Mouse (Mus musculus) urinary bladder, postnatal 14 days (tissue): ENCODE measurements at regions not wholly inside any gene's neighbourhood (a gene's known extent, or its start where the extent isn't known, plus 50 kb on each side); places are given as distances from the start of the nearest gene placed in this dataset.

Experiments used
- DNase-seq: peaks from one replicate; pipeline ENCODE4 v3.0.0; 2021; ENCODE audit warnings: low spot score

DNA sequence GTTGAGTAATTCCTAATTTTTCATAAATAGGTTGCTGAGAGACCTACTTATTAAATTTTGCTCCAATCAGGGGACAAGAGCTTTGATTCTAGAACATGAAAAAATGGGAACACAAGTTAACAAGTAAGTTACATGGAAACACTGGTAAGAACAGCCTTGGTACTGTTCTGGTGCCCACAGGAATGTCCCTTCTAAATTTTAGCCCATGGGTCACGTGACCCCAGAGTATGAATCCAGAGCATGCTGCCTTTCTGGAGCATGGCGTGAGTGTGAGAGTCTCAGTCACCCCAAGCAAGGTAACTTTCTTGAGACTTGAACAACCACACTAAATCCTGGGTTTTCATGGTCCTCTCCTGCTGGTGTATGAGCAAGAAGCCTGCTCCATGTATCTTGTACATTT is 263.7 kb upstream of the Actbl2 start:
- no peak for DNase-seq

DNA sequence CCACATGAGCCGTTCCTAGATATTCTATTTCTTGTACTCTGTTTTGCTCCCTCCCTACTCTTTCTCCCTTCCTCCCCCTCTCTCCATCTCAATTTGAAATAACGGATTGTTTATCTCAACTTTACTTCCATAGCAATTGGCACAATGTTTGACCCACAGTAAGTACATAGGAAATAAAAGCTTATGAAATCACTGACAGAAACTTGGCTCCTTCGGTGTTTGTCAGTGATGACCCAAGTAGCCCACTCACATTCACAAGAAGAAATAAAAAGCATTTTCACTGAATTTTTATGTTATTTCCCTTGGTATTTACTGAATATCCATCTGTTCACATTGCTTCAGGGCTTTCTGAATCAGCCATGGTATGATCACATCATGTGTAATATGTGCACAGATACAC is 260.2 kb upstream of the Actbl2 start:
- no peak for DNase-seq

DNA sequence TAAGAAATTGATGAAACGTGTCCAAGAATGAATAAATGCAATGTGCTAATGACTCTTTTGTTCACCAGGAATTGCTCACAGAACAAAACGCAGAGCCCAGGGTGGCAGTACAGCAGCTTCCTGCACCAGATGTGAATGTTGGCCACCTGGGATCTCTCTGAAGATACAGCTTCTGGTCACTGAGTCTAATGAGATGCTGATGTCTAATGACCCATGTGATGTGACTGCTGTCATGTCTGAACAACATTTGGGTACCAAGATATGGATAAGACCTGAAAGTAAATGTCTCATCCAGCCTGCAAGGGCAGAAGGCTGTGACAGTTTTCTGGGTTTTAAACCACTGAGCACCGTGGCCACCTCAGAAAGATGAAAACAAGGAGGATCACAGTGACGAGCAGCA is 252.1 kb upstream of the Actbl2 start:
- DNase-seq, result no peak

DNA sequence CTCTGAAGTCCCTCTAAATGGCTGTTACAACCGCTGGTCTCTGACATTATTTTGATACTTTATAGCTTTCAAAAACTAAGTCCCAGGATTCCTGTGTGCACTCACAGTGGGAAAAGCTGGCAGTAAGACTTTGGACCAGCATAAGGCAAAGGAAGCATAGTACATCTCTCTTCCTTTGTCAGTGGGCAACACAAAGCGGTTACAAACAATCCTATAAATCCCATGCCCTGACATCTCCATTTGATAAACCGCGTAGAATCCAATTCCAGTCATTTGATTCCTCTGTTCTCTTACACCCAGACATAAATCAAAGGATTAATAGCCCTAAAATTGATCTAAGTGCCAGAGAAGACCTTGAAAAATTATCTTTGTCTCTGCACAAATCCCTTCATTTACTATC is 240.7 kb upstream of the Actbl2 start:
- DNase-seq, result no peak

DNA sequence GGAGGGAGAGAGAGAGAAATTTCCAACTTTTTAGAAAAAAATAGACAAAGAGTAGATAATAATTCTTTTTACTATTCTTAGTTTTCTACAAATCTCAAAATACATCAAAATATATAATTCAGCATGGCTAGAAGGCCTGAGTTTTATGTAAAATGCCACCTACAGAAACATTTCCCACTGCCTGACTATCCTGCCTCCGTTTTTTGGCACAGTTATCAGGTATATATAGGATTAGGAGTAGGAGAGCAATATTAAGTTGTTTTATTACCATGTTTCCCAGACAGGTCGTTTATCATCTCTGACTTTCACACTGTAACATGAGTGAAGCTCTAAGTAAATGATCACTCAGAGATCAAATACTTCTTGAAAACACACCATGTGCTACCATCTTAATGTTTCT is 224.7 kb upstream of the Actbl2 start:
- DNase-seq, result no peak

DNA sequence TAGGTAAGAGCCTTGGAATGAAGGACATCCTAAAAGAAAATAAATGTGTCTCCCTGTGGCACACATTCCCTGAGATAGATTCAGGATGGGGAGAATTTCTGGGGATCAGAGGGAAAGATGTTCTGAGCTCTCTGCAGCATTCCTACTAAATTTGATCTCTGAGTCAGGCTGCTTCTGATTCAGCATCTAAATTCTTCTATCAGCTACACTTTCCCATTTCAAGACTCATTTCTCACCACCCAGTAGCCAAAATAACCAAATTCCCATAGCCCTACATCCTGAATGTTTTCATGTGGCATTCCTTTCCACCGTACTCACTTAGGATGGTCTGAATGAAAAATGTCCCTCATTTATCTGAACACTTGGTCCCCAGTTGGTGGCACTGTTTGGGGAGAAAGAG is 223.2 kb upstream of the Actbl2 start:
- no peak for DNase-seq

DNA sequence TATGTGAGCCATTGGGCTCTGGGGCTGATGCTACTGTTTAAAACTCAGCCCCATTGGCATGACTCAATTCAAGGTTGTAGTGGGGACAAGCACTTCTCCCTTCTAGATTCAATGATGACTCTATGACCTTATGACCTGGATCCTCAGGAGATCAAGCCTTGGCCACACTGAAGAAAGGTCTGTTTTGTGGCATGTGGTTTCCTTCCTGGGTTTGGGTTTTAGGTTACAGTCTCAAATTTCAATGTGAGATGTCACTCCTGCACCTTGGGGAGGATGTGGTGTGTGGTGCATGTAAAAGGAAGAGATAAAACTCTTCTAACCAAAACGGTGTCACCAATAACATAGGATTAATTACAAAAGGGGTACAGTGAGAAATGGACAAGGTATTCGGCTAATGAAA is 211.2 kb upstream of the Actbl2 start:
- no peak for DNase-seq

DNA sequence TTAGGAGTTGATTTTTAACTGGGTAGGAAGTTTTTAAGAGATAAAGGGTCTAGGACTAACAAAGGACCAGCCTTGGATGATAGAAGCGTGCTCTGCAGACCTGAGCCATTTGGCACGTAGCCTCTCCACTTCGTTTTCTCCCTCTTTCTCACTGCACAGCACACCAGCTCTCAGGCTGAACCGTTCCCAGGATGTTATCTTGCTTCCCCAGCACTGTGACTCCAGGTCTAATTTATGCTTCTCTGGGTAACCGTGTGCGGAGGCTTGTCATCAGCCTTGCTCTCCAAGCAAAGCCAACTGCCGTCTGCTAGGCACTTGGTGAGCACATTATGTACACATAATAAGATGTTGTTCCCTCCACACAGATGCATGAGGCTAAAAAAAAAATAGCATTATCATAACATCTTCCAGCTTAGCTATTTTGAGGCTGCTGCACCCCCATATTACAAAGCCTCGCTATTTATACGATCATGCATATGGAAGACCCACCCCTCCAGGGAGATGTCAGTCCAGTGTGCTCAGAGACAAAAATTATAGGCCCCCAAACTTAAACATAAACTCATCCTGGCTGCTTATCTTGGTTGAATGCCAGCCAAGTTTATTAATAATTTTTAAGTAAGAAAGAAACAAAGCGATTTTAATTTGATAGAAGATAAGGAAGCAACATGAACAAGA is 210.3 kb upstream of the Actbl2 start:
- no peak for DNase-seq

DNA sequence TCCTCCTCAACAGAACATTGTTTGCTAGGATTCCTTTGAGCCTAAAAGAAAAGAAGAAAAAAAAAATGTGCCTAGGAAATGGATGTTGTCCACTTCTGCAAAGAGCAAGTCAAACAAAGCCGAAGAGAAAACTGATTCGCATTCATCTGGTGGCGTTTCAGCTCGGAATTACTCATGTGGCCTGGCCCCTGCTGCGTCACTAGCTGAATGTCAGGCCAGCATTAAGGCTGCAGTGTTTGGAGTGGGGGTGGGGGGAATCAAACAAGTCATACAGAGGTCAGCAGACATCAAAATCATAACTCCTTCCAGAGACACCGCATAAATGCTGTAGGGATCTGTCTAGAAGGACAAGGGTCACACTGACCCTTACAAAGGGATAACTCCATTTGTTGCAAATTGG is 204.7 kb upstream of the Actbl2 start:
- no peak for DNase-seq

DNA sequence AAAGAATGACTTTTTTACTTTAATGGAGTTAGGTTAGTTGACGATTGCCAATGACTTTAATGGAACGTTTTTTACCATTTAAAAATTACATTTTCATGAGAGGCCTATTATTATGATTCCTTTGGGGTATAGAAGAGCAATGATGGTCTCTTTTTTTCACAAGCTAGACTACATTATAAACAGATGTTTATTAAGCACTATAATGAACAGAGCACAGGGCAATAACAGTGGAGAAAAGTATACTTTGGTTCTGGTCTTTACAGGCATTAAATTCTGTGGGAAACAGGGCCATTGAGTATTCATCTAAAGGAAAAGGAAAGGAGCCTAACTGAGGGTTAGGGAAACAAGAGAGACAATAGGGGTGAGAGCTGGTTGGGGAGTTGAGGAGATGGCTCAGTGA is 199.0 kb upstream of the Actbl2 start:
- no peak for DNase-seq

DNA sequence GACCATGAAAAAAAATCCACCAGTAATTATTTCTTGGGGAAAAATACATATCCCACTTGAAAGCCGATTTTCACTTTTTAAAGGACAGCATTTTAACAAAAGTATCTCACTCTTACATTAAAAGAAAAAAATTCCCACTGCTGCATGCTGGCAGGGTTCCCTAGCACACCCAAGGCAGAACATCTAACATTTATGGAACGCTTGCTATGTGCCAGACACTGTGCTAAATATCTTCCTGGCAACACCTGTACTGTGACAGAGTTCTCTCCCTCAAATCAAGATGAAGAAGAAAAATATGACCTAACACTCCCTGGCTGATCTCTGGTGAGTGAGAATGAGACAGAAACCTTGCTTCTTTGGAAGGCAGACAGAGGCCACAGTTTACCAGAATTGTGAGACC is 167.1 kb upstream of the Actbl2 start:
- no peak for DNase-seq

DNA sequence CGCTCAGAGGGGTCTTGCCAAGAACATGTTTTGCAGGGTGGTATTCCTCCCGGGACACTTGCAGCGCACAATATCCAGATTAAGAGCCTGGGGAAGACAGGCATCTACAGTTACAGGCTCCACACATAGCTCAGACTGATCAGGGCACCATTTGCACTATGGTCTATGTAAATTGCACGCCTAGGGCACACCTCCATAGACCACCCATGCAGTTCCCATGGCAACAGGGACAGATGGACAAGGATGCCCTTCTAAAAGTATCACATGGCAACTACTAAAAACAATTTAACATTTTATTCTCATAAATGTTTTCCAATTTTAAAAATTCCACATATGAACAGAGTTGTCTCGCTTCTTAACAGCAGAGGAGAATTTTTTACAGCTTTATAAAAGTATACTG is 158.7 kb upstream of the Actbl2 start:
- DNase-seq, result no peak

DNA sequence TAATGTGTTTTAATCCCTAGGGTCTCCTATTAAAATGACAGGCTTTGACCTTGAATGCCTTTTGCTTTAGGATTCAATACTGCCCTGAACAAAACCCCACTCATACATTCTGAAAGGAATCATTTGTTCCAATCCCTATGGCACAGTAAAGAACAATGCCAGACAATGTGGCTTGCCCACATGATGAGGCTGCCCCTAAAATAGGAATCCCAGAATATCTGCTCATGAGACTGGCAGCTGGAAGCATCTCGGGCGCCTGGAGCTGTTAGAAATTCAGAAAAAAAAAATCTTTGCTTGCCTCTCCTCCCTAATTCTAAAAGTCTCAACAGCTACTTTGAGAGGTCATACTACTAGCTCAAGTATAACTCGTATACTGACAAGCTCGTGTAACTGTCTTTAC is 157.5 kb upstream of the Actbl2 start:
- no peak for DNase-seq

DNA sequence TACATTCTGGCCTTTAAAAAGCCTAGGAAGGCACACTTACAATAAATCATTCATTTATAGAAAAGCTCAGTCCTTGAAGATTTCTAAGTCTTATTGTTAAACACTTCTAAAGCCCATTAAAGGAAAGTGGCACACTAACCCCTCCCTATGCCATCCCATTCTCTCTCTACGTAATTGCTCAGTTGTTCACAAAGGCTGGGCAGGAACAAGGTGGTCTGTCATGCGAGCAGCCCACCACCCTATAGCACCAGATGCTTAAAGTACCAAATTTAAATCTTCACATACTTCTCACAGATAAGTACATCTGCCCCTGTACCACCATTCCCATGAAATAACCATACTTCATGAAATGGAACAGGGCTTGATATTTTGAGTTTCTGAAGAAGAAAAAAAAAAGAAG is 156.1 kb upstream of the Actbl2 start:
- DNase-seq, result no peak

DNA sequence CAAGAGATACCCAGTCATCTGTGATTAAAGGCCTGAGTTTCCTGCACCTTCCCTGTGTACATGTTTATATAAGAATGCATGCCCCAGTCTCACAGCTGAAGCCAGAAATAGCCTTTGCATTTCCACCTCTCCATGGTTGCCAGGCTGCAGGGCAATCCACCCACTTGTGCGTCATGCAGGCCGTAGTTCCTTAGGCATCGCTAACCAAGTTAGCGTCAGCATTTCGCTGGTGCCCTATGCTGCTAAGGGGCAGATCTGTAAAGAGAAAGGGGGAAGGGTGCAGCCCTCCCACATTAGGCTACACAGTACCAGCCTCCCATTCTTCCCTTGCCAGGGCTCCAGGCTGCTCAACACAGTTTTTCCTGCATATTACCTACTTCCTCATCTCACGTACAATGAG is 155.6 kb upstream of the Actbl2 start:
- DNase-seq, result no peak

DNA sequence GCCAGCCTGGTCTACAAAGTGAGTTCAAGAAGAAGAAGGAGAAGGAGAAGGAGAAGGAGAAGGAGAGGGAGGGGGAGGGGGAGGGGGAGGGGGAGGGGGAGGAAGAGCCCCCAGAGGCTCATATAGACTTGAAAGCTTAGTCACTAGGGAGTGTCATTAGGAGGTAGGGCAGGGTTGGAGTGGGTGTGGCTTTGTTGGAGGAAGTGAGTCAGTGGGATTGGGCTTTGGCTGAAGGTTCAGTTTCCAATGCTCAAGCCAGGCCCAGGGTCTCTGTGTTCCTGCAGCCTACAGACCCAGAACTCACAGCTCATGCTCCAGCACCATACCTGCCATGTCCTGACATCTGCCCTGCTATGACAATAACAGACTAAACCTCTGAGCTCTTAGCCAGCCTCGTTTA is 154.4 kb upstream of the Actbl2 start:
- no peak for DNase-seq

DNA sequence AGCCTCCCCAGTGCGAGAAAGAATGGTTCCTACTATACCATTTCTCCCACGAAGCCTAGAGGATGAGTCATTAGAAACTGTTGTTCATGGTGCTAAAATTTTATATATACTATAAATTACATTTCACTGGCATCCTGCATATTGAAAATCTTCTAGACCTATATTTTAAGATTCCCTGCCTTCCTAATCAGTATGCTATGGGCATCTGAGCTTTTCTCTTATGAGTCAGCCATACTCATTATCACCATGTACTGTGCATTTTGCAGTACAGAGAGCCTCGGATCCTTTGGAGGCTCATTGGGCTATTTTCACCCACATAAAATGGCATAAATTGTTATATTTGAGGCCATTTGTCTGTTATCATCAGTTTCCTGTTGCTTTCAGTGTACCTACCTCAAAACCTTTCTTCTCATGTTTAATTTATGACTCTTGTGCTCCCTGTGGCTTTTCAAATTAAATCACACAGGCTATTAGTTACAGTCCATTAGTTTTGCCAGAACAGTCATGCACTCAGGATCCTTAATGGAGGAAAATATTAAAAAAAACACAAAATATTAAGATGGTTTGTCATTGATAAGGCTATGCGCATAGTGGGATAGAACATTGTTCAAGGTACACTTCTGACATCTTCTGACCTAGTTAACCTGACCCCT is 150.1 kb upstream of the Actbl2 start:
- no peak for DNase-seq

DNA sequence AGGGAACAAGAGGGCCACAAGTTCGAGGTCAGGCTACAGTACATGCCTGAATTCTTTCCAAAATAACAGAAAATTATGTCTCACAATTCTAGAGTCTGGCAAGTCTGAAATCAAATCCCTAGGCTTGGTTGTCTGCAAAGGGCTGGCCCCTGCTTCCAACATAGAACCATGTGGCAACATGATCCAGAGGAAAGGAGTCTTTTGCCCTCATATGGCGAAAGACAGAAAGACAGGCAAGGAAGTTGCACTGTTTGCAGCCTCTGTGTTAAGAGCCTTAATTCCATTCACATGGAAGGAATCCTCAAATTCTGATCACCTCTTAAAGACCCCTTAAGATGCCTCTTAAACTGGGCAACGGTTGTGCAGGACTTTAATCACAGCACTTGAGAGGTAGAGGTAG is 123.7 kb upstream of the Actbl2 start:
- no peak for DNase-seq

DNA sequence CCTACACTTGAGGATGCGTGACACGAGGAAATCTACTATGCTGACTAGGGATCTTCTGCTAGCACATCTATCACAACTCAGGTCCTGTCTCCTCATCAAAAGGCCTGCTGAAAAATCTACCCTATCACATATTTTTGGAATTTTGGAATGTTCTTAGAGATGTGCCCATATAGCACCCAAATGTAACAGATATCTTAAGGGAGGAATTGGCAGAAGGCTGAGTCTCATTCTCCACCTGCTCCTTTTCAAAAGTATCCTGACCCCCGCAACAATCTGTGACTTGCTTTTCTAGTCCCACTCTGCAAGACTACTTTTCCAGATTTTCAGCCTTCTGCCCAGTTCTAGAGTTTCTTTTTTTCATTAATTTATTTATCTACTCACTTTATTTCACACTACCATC is 118.4 kb upstream of the Actbl2 start:
- DNase-seq, result no peak

DNA sequence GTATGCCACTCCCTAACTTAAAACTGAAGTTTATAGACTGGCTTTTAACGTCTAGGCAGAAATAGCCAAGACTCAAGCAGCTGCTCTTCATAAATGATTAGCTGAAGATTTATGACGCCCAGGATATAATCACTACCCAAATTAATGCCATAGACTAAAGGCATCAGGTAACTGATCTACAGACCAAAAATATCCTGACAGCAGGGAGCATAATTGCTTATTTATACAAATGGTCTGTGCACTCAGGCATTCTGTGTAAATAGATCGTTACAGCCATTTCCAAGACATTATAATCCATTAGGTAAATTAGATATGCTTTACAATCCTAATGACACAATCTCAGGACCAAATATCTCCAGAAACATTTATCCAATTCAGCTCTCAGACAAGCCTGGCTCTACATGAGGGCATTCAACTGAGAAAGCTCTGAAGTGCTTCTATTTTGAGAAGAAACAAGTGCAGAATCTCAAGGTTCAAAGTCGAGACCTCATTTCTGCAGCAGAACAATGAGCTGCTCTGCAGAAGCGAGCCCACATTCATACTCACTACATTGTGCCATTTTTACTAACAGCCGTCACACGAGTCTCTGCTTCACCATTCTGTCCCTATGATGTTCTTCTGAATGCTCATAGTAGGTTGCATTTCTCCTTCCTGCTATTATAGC is 111.9 kb upstream of the Actbl2 start:
- no peak for DNase-seq

DNA sequence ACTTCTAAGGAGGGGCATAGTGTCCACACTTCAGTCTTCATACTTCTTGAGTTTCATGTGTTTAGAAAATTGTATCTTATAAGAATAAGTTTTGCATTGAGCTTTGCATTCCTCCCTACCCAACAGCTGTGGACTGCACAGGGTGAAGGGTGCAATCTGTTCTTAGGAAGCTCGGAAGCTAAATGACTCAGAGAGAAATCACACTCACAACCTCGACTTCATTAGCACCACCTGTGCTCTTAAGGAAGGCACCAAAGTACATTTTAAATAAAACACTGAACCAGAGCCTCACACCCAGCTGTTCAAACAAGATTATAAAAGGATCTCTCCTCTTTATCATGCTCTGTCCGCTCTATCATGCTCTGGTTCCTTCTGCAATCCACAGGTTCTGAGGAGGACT is 110.1 kb upstream of the Actbl2 start:
- no peak for DNase-seq

DNA sequence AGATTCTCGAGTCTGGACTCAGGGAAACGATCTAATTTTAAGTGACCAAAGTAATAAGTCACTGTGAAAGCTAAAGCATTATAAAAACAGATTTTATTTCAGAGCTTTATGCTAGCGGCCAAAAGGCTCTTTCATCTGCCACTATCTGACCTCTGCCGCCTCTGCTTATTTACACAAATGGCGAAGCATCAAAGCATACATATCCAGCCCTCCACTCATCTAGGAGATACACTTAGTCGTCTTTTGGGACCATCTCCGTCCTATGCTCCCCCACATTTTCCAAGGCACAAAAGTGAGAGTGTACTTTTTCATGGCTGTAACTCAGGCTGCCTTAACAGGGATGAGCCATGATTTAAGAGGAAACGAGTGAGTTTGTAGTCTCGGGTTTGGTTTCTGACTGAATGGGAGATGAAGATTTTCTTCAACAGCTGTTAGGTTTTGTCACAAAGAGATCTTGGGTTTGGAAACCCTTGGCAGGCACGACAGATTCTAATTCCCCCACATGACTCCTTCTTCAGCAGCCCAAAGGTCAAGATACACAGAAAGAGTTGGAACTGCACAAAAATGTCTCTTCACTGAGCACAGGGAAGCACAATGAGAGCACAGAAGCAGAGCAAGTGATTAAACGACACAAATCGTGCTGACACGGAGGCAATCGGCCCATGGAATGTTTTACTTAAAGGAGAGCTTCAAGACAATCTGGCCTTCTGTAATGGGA is 96.7 kb upstream of the Actbl2 start:
- DNase-seq, result peak; percentile 4

DNA sequence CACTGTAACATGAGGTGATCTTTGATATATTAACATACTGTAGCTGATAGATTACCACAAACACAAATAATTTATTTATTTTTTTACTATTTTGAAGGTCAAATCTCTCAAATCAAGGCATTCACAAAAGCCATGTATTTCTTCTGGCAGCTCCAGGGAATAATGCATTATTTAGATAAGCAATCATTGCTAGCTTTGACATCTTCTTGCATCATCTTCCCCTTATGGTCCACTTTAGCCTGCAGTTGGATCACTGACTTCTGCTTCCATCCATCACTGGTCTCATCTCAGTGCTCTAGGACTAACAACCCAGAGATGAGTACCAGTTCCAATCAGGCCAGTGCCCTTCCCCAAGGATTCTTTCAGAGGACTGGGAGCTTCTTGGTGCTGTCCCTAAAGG is 95.3 kb upstream of the Actbl2 start:
- no peak for DNase-seq
